Mouse (Mus musculus) spleen, postnatal 4 days (tissue): Measurements from ENCODE around the gene Fam129a.
A peak's percentile ranks its signal among the peaks of the same experiment; 100 is the strongest.
"Not testable (repeated sequence)": the region's sequence is repeated elsewhere in the genome, so short reads cannot be mapped to it uniquely, and the experiment has no call there.

Source experiments
- DNase-seq, 2 experiments: peaks; one replicate each; pipeline ENCODE4 v3.0.0; 2022; ENCODE audit warnings: low spot score in 2 of 2

The Fam129a gene

DNA sequence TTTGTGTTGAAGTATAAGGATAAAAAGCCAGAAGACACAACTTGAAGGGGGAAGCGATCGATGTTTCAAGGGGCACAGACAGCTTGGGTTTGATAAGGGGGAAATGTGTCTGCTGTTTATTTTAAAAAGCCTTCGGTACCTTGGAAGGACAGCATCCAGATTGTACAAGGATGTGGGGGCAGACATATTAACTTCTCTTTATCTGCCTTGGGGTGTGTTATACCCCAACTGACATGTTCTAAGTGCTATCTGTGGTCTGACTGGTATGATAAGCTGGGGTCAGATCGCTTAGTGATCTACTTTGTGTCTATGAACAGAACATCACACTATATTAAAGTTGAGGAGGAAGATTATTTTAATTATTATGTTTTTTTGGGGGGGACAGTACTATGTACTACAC is 157.2 kb downstream of the Fam129a start:
- DNase-seq: no peak

DNA sequence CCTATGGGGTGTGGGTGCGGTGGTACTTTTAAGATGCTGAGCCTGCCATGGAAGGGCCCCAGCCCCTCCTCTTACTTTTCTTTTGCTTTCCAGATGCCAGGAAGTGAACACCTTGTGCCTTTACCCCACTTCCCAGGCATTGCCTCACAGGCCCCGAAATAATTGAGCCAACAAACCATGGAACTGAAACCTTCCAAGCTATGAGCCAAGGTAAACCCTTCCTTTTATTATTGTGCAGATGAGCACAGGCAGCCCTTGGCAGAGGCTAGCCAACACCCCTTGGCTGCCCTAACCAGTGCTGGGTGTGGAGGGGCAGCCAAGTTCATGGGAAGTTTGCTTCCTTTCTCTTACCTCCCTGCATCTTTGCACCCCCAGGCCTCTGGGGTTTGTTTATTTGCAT is 166.2 kb downstream of the Fam129a start:
- no peak for DNase-seq

DNA sequence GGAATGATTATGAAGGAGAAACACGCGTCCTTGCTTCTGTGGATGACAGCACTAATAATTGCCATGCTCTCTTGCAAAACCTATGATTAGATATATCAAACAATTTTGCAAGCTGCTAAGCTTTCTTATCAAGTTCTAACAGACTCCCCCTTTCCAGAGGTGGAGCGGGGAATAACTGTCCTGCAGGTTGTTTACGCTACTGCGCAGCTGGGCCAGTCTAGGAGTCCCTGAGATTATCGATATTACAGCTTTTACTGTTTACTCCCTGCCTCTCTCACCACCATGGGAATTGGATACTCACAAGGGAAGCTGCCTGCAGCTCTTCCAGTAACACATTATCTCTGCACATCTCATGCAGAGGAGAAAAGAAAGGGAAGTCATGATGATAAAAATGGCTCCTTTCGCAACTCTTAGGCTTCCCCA is 170.2 kb downstream of the Fam129a start:
- DNase-seq: no peak

DNA sequence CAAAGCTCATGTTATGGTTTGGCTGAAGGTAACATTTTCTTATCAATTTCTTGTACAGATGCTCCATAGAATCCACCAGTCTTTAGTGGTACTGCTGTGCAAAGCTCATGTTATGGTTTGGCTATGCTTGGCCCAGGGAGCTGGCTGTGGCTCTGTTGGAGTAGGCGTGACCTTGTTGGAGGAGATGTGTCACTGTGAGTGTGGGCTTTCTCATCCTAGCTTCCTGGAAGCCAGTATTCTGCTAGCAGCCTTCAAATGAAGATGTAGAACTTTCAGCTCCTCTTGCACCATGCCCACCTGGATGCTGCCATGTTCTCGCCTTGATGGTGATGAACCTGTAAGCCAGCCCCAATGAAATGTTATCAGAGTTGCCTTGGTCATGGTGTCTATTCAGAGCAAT is 178.9 kb downstream of the Fam129a start:
- DNase-seq: not testable (repeated sequence)

DNA sequence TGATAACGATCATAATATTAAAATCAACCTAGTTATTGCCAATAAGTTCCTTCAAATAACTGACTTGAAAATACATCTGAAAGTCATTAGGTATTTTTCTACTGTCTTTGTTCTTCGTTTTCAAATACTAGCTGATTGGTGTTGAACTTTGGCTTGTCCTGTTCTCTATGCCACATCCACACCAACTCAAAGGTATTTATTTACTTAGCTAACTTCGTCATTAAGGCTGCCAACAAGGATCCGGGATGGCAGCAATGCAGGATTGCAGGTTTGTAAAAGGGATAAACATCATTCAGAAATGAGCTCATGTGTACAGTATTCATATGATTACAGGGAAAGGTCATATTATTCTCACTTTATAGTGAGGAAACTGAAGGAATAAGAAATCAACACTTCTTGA is 182.0 kb downstream of the Fam129a start:
- DNase-seq: no peak

DNA sequence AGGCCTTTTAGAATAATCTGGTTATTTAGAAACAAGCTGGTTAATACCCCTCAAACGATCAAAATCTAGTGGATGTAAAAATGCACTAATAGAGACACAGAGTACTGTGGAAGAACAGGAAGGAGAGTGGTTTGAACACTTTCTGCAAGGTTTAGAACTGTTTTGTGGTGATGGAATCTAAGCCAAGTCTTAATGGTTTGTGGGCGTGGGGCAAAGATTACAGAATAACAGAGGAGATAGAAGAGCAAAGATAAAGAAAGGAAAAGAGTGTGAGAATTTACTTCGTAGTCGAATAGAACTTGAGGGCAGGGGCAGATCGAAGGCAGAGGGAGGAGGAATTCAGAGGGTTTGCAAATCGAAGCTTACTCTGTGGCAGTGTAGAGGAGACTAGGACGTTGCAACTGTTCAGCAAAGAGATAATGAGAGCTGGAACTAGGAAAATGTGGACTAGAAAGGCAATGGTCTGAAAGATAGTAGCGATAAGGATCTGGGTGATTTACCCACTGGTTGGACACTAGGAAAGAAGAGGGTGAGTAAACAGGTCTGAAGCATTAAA is 182.5 kb downstream of the Fam129a start:
- DNase-seq: no peak

DNA sequence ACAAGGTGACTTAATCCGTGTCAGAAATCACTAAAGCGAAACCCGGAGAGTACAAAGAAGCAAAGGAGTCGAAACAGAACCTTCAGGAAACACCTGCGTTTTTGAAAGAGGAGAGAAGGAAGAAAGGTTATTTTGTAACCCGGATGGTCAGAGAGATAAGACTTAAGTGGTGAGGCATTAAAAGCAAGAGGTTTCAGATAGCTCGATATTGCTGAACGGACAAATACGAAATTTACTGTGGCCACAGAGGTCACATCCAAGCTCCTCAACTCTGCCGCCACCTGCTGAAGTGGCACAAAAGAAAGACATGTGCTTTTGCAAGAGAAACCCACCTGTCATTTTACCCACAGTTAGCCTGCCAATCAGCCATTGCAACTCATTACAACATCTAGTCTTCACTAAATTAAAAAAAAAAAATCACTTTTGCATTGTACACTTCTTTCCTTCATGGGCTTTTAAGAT is 183.1 kb downstream of the Fam129a start:
- no peak for DNase-seq

DNA sequence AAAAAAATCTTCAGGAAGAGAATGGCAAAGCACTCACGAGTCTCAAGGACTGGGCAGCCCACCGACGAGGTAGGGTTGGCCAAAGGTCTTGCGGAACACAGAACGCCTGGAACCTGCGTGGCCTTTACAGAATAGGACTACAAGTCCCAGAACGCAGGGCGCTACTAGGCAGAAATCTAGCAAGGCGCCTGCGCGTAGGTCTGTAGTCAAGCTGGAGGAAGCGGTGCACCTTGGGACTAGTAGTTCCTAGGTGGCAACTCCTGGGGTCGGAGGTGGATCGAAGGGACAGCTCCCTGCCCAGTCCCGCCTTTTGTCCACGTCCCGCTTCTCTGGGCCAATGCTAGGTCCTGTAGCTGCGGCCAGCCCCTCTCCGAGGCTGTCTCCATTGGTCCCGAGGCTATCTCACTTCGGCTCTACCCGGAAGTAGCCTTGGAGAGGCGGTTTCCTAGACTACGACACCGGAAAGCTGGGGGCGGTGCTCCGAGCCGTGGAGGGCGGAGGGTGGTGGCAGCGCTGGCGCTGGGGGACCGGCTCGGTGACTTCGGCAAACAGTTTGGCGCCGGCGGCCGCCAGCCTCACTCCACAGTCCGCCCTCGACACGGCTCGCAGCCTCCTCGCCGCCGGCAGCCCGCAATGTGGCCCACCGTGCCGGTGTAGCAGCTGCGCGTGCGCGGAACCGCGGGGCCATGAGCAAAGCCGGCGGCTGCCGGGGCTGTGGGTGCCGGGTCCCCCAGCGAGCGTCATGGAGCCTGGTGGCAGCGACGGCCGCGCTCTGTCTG is 184.1 kb downstream of the Fam129a start, which contains the start of gene Edem3:
Gene Edem3 (plus strand): TSS at position 491 of the 779 bp plus-strand sequence.
- peak; percentile 95 to 96 for DNase-seq

DNA sequence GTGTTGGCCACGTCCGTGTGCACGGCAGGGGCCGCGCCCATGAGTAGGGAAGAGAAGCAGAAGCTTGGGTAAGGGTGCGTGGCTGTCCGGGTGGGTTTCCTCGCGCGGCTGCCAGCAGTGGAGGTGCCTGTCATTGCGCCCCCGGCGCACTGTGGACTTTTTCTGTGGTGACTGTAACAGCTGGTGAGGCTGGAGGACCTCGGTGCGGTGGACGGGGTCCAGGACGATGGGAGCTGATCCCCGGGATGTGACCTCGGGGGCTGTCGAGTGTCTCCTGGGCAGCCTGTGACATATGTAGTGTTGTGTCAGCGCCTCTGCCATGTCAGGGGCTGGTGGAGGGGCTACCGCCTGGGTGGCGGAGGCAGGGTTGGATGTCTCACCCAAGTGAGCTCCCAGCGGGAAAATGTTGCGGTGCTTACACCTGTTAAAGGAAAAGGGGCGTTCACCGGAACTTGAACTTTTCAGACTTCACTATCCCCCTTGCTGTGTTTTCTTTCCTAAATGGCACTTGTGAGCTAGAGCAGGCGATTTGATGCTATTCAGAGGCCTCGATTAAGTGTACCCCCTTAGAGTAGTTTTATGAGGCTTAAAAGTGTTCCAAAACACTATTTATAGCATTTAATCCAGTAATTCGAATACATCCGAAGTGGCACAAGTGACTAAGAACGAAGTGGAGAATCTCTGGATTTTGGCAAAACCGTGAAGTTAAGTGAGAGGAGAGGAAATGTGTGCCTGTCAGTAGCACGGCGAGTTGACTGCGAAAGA is 184.9 kb downstream of the Fam129a start:
- DNase-seq: no peak

DNA sequence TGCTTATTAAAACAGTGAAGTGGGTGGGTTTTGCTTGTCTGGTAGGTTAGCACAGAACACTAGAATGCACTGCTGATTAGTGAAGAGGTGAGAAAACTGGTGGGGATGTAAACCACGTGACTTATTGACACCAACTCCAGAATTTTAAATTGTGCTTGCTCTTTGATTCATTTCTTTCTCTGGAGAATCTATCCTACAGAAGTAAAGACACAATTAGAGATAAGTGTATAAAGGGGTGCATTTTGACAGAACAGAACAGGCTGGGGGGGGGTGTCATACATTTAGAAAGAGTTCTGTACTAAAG is 185.4 kb downstream of the Fam129a start:
- no peak for DNase-seq

DNA sequence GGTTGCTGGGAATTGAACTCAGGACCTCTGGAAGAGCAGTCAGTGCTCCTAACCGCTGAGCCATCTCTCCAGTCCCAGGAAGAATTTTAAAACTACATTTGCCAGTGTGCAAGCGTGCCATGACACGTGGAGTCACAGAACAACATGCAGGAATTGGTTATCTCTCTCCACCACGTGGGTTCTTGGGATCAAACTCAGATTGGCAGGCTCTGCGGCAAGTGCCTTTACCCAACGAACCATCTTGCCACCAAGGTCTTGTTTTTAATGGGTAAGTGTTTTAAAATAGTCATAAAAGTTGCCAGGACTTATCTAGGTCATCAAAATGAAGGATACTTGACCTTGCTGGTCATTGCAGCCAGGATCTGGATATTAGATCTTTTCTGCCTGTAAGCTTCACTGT is 187.3 kb downstream of the Fam129a start:
- DNase-seq: no peak

DNA sequence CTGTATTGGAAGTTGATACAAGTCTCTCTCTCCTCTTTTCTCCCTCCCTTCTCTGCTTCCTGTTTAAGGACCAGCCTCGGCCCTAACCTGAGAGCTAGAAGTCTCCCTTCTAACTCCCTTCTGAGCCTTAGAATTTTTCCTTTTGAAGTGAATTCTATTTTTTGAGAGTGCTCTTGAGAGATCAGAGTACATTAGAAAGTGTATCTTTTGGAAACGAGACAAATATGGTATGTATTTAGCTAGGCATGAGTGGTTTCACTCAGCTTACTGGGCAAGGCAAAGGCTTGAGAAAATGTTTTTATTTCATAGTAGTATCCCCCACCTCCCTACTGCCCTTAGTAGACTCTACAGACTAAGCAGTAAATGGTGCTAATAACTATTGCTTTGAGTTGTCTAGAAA is 188.0 kb downstream of the Fam129a start:
- DNase-seq: no peak

DNA sequence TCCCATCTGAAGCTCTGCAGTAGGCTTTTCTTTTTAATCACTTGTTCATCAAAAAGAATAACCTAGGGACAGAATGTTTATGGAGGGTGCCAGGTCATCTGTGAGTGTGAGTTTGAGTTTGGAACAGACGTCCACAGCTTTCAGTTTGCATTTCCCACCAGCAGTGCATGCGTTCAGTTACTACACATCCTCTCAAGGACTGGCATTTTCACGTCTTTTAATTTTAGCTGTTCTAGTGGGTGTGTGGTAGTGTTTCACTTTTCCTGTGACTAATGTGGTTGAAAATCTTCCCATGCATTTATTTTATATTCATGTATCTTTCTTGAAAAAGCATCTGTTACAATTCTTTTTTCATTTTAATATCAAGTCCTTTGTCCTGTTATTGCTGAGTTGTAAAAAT is 193.2 kb downstream of the Fam129a start:
- DNase-seq: no peak

DNA sequence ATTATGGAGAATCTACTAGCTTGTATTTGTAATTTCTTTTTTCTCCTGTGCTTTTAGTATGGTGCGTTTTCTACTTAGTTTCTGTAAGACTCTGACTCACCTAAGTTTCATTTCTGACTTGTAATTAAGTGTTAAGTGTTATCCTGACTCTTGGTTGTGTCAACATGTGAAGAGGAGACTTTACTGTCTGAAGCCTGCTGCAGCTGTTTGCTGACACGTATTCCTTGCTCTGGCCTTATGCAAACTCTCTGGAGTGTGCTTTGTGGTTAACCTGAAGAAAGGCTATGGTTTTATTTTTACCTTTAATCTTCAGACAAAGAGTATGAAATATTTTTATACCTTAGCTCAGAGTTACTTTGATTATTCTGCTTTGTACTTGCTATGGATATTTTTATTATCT is 195.2 kb downstream of the Fam129a start:
- DNase-seq: no peak

DNA sequence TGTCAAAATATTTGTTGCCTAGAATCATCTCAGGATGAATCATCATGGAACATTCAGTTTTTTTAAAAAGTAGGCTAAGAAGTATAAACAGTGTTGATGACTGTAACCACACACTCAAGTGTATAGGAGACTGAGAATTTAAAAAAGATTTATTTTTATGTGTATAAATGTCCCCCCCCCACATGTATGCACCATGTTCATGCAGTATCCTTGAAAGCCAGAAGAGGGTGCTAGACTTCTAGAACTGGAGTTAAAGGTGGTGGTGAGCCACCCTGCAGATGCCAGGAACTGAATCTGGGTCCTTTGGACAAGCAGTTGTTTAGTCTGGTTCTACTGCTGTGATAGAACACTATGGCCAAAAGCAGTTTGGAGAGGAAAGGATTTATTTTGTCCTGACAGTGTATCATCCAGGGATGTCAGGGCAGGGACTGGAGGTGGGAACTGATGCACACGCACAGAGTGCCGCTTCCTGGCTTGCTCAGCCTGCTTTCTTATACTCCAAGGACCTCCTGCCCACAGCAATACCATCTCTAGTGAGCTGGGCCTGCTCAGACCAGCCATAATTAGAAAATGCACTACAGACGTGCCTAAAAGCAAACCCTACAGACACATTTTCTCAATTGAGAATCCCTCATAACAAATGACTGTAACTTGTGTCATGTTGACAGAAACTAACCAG is 196.1 kb downstream of the Fam129a start:
- no peak for DNase-seq

DNA sequence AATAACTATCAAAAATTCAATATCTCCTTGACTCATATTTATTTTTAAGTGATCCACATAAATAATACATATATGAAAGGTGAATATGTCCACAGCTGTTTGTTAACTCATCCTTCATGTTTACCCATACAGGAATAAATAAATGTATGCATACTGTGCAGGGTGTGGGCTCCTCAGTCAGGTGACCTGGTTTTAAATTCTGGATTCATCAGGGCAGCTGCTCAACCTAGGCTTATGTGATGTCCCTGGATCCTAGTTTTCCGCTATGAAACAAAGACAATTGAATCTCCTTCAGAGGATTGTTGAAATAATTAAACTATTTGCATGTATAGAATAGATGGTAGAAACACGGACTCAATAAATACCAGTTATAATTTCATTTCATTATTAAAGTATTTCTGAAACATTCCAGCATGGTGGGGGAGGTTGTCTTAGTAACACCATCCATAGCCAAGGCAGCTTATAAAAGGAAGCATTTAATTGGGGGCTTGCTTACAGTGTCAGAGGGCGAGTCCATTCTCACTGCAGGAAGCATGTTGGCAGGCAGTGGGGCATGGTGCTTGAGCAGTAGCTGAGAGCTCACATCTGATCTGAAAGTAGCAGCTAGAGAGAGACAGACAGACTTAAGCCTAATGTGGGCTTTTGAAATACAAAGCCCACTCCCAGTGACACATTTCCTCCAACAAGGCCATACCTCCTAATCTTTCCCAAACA is 198.4 kb downstream of the Fam129a start:
- no peak for DNase-seq
